Mouse (Mus musculus) thymus, adult 2 months (tissue): ENCODE results near the gene Chid1.

ENCODE experiments used
- CTCF ChIP-seq: fragments of 200-500 bp; IDR thresholded peaks from 2 replicates; pipeline ENCODE4 v1.5.1; 2012; ENCODE audit warnings: mild to moderate bottlenecking, control low read depth, low read length, moderate library complexity, borderline replicate concordance; ENCODE audit not compliant: control insufficient read depth, poor library complexity, insufficient read depth; ENCODE audit errors: extremely low read depth
- POLR2A ChIP-seq: fragments of 200-500 bp; IDR thresholded peaks from 2 replicates; pipeline ENCODE4 v1.6.1; 2012; ENCODE audit warnings: mild to moderate bottlenecking, low read length, control low read depth, moderate library complexity; ENCODE audit not compliant: control insufficient read depth, poor library complexity, insufficient read depth; ENCODE audit errors: extremely low read depth

DNA sequence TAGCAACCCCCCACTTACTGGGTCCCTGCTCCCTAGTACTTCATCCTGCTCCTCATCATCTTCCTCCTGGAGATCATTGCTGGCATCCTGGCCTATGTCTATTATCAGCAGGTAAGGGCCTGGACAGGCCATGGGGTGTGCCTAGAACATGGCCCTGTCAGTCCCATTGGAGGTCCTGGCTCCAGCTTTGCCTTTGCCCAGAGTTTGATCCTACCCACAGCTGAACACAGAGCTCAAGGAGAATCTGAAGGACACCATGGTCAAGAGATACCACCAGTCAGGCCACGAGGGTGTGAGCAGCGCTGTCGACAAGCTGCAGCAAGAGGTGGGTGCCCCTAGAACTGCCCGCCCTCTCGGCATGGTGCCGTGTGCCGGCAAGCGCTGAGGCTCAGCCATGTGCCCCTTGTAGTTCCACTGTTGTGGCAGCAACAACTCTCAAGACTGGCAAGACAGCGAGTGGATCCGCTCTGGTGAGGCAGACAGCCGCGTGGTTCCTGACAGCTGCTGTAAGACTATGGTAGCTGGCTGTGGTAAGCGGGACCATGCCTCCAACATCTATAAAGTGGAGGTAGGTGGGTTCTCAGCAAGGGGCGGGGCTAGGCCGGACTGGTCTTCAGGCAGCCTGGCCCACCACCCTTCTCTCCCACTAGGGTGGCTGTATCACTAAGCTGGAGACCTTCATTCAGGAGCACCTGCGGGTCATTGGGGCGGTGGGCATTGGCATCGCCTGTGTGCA, 69.6 kb downstream of the Chid1 start:
- TF ChIP-seq POLR2A (no peak), CTCF (no peak)
